Mouse (Mus musculus): ENCODE data around the gene Rbm19. TPM values are rescaled to one million over a fixed set of nuclear protein-coding genes. Genes with fewer than 3 reads are reported as not detected.

Rbm19 gene
- polyA plus RNA-seq, 1 experiment from 2014 or later = 28.4 TPM

DNA sequence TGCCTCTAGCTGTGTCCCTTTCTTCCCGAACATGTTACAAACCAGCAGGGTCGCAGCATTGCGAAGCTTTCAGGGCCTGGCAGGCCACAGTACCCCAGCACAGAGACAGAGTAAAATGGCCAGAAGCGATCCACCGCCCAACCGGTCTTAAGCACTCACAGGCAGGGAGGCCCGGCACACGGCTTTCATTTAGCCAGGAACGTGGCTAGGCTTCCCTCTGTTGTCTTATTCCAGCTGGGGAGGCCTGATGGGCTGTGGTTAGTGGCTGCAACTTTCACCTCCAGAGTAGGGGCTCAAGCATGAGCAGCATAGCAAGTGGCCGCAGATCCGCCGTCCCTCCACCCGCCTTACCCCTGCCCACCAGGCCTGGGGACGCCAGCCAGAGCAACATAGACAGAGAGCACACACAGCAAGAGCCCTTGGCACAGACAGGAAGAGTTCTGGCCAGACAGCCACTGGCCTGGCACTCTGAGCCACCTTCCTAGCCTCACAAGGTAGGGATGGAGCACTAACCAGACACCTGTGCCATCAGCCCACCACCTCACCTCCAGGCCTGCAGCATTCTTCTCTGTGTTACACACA is 73.8 kb downstream of the Rbm19 start:
- Histone ChIP-seq H3K27me3 (no peaks in the 10 kb centered on the region), H3K27ac (no peak overlapping the region), H3K9ac (no peak overlapping the region), H3K4me3 (no peak overlapping the region), H3K36me3 (peaks cover 28% of the 10 kb centered on the region), H3K4me1 (peaks cover 12% of the 10 kb centered on the region), H3K4me2 (no peak overlapping the region), H3K9me3 (no peaks in the 10 kb centered on the region)
- no peak for ATAC-seq (ENCODE audit: insufficient number of reproducible peaks, insufficient read depth, low FRiP score, low TSS enrichment, low read depth)
- 68% methylated on average over 14 of the region's 14 CpGs for WGBS

DNA sequence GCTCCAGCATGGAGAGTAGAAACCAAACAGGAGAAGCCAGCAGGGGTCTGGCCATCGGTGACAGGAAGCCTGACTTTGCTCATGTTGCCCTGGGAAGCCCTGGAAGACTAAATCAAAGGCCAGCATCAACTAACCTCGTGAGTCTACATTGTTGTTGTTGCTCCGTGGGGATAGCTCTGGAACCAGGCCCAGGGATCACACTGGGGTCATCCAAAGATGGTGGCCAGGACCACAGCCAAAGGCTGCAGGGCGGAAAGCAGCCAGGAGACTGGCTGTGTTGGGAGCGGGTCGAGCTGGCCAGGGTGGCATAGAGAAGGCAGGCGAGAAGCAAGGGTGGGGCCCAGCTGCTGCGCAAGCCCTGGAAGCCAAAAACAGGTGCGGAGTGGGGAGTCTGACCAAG is 75.4 kb downstream of the Rbm19 start:
- Histone ChIP-seq H3K4me2 (no peak overlapping the region), H3K36me3 (peaks cover 26% of the 10 kb centered on the region), H3K27me3 (no peaks in the 10 kb centered on the region), H3K4me3 (no peak overlapping the region), H3K27ac (no peak overlapping the region), H3K4me1 (peaks cover 18% of the 10 kb centered on the region), H3K9me3 (no peaks in the 10 kb centered on the region), H3K9ac (no peak overlapping the region)
- WGBS = 83% methylated on average over 9 of the region's 9 CpGs
- ATAC-seq (ENCODE audit: insufficient number of reproducible peaks, insufficient read depth, low FRiP score, low TSS enrichment, low read depth) = no peak

DNA sequence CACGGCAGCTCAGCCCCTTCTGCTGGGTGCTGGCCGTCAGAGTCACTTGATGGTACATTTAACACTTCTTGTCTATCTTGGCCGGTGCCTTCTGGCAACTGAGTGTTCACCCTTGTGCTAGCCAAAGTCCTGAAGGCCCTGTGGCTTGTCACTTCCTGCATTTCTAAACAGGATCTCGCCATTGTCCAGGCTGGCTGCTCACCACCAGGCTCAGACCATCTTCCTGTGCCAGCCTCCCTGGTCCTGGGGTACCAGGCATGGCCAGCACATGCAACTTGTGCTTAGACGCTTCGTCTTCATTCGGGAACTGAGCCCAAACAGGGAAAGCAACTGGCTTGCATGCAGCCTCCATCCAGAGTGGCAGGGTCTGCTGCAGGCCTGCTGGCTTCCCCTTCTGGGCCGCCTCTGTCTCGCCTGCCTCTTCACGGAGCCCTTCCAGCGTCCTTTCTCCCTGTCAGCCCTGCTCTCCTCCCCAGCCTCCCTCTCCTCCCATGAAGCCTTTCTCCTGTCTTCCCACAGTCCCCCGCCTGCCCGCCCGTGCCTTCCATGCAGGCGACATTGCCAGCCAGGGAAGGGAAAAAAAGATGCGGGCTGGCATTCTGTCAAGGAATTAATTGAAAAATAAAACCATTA is 78.2 kb downstream of the Rbm19 start:
- H3K4me1 ChIP-seq = peaks cover 19% of the 10 kb centered on the region
- H3K9me3 ChIP-seq = no peaks in the 10 kb centered on the region
- no peak overlapping the region for H3K4me2 ChIP-seq
- peaks cover 29% of the 10 kb centered on the region for H3K36me3 ChIP-seq
- peak overlapping the region; percentile 32; the same call in 1 of the 2 replicates for H3K9ac ChIP-seq
- H3K27ac ChIP-seq = peak overlapping the region; percentile 44; the same call in 1 of the 2 replicates
- H3K4me3 ChIP-seq = no peak overlapping the region
- ATAC-seq (ENCODE audit: insufficient number of reproducible peaks, insufficient read depth, low FRiP score, low TSS enrichment, low read depth) = no peak
- H3K27me3 ChIP-seq = no peaks in the 10 kb centered on the region
- 74% methylated on average over 16 of the region's 16 CpGs for WGBS

DNA sequence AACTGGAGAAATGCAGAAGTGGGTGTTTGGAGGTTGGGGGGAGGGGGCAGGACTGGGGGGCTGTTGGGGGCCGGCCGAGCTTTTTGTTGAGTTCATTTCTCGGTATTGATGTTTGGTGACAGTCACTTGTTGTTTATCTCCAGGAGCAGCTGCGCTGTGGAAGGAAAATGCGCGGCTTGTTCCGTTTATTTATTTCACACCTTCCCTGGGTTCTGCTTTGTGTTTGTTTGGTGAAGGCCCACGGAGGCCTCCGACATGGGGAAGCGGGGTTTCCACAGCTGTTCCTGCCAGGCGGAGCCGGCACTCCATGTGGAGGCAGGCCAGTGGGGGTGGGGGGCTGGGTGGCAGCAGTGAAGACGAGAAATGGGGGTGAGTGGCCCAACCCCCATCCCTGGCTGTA is 78.7 kb downstream of the Rbm19 start:
- no peaks in the 10 kb centered on the region for H3K9me3 ChIP-seq
- no peak overlapping the region for H3K4me2 ChIP-seq
- ATAC-seq (ENCODE audit: insufficient number of reproducible peaks, insufficient read depth, low FRiP score, low TSS enrichment, low read depth) = no peak
- no peak overlapping the region for H3K9ac ChIP-seq
- peaks cover 19% of the 10 kb centered on the region for H3K4me1 ChIP-seq
- no peak overlapping the region for H3K27ac ChIP-seq
- 51% methylated on average over 13 of the region's 13 CpGs for WGBS
- no peaks in the 10 kb centered on the region for H3K27me3 ChIP-seq
- H3K4me3 ChIP-seq = no peak overlapping the region
- peaks cover 34% of the 10 kb centered on the region for H3K36me3 ChIP-seq

DNA sequence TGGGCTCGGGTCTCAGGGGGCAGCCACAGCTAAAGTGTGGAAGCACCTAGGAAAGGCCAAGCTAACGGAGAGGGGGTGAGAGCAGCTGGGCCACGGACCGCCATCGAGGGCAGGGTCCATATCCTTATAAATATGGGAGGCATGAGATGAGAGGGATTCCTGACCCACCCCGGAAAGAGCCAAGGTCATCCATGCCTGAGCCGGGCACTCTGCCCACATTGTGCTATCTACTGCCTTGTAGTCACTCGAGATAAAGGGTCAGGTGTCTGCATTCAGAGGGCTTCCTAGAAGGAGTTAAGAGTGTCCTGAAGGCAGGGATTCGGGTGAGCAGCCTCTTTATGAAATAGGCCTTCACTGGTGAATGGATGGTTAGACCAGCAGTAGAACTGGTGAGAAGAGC is 80.6 kb downstream of the Rbm19 start:
- Histone ChIP-seq H3K4me2 (no peak overlapping the region), H3K9me3 (no peaks in the 10 kb centered on the region), H3K36me3 (peaks cover 34% of the 10 kb centered on the region), H3K27ac (no peak overlapping the region), H3K9ac (no peak overlapping the region), H3K4me3 (no peak overlapping the region), H3K4me1 (peaks cover 28% of the 10 kb centered on the region), H3K27me3 (no peaks in the 10 kb centered on the region)
- WGBS = 87% methylated on average over 9 of the region's 9 CpGs
- no peak for ATAC-seq (ENCODE audit: insufficient number of reproducible peaks, insufficient read depth, low FRiP score, low TSS enrichment, low read depth)

DNA sequence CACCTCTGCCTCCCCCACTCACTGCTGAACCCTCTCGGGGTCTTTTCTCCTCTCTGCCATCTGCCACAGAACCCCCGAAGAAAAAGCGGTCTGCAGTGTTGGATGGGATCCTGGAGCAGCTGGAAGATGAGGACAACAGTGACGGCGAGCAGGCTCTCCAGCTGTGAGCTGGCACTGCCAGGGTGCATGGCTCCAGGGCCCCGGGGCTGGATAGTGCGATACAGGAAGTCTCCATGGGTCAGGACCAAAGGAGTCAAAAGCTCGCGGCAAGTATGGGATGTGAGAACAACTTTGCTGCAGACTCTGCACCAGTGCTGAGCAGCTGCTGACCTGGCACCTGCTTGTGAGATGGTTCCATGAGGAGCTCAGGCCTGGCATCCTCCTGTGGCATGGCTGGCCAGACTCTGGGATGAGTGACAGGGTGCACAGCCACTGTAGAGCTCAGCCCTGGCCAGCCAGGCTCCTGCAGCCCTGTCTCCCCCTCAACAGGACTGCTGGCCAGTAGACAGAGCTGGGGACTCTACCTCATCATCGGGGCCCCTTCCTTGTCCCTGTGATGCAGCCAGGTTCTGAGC is 81.6 kb downstream of the Rbm19 start:
- WGBS = 90% methylated on average over 10 of the region's 10 CpGs
- ATAC-seq (ENCODE audit: insufficient number of reproducible peaks, insufficient read depth, low FRiP score, low TSS enrichment, low read depth) = no peak
- no peak overlapping the region for H3K4me3 ChIP-seq
- no peak overlapping the region for H3K9ac ChIP-seq
- no peaks in the 10 kb centered on the region for H3K27me3 ChIP-seq
- H3K27ac ChIP-seq = no peak overlapping the region
- no peaks in the 10 kb centered on the region for H3K9me3 ChIP-seq
- H3K4me2 ChIP-seq = no peak overlapping the region
- peaks cover 34% of the 10 kb centered on the region for H3K36me3 ChIP-seq
- peaks cover 32% of the 10 kb centered on the region for H3K4me1 ChIP-seq

- H3K4me2 ChIP-seq = no peak overlapping the region
- no peak overlapping the region for H3K4me3 ChIP-seq
- no peak overlapping the region for H3K27ac ChIP-seq
- no peaks in the 10 kb centered on the region for H3K27me3 ChIP-seq
- no peaks in the 10 kb centered on the region for H3K9me3 ChIP-seq
- no peak overlapping the region for H3K9ac ChIP-seq
- ATAC-seq (ENCODE audit: insufficient number of reproducible peaks, insufficient read depth, low FRiP score, low TSS enrichment, low read depth) = no peak
- peaks cover 24% of the 10 kb centered on the region for H3K36me3 ChIP-seq
- 89% methylated on average over 7 of the region's 7 CpGs for WGBS
- H3K4me1 ChIP-seq = peaks cover 22% of the 10 kb centered on the region
These were observed 83.6 kb downstream of the Rbm19 start for GRCm38 (mm10) chr5:120199865-120200264.

DNA sequence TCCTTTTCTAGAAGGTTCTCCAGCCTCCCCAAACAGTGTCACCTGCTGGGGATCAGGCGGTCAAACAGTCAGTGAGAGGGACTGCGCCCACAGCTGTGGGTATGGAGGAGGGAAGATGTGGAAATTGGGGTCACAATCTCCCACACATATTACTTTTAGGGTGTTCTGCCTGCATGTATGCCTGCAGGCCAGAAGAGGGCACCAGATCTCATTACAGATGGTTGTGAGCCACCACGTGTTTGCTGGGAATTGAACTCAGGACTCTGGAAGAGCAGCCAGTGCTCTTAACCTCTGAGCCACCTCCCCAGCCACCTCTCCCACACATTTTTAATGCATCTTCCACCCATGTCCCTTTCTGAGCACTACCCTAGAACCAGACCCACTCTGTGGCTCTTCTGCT is 88.1 kb downstream of the Rbm19 start:
- WGBS = 77% methylated on average over 3 of the region's 3 CpGs
- Histone ChIP-seq H3K4me3 (no peak overlapping the region), H3K4me1 (peaks cover 16% of the 10 kb centered on the region; the same call in 1 of the 2 replicates), H3K9me3 (no peaks in the 10 kb centered on the region), H3K36me3 (peaks cover 9% of the 10 kb centered on the region), H3K27me3 (peaks cover 24% of the 10 kb centered on the region), H3K4me2 (no peak overlapping the region), H3K9ac (no peak overlapping the region), H3K27ac (no peak overlapping the region)
- no peak for ATAC-seq (ENCODE audit: insufficient number of reproducible peaks, insufficient read depth, low FRiP score, low TSS enrichment, low read depth)

- Histone ChIP-seq H3K9ac (no peak overlapping the region), H3K4me1 (peaks cover 18% of the 10 kb centered on the region), H3K27ac (no peak overlapping the region), H3K4me3 (no peak overlapping the region), H3K4me2 (no peak overlapping the region), H3K9me3 (no peaks in the 10 kb centered on the region), H3K36me3 (no peaks in the 10 kb centered on the region), H3K27me3 (peaks cover 42% of the 10 kb centered on the region)
- 60% methylated on average over 12 of the region's 12 CpGs for WGBS
- ATAC-seq (ENCODE audit: insufficient number of reproducible peaks, insufficient read depth, low FRiP score, low TSS enrichment, low read depth) = no peak
These were observed 90.2 kb downstream of the Rbm19 start for GRCm38 (mm10) chr5:120206313-120206943.

DNA sequence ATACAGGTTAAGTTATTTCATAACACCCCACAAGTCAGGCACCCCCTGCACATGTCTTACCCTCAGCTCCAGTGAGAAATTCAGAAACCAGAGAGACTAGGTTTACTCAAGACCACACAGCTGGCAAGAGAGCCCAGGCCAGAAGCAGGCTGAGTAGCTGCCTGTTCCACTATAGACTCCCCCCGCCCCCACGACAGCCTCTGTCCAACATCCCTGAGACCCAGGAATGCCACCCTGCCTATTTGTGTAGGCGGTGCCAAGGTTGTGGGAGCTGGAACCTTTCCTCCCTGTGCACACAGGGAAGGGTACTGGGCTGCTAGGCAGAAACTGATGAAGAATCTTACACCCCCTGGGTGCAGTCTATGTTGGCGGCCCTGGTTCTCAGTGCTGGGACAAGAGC is 91.2 kb downstream of the Rbm19 start:
- H3K9ac ChIP-seq = no peak overlapping the region
- ATAC-seq (ENCODE audit: insufficient number of reproducible peaks, insufficient read depth, low FRiP score, low TSS enrichment, low read depth) = no peak
- H3K27ac ChIP-seq = no peak overlapping the region
- peaks cover 45% of the 10 kb centered on the region for H3K27me3 ChIP-seq
- no peak overlapping the region for H3K4me2 ChIP-seq
- H3K36me3 ChIP-seq = no peaks in the 10 kb centered on the region
- H3K4me1 ChIP-seq = peaks cover 15% of the 10 kb centered on the region
- no peaks in the 10 kb centered on the region for H3K9me3 ChIP-seq
- H3K4me3 ChIP-seq = no peak overlapping the region
- 60% methylated on average over 4 of the region's 4 CpGs for WGBS

GRCm38 (mm10) chr5:120210668-120211067 is 94.4 kb downstream of the Rbm19 start:
- peak overlapping the region; percentile 26 for H3K4me3 ChIP-seq
- H3K27me3 ChIP-seq = peaks cover 51% of the 10 kb centered on the region
- WGBS = 3% methylated on average over 11 of the region's 11 CpGs
- H3K4me1 ChIP-seq = peaks cover 15% of the 10 kb centered on the region
- peak overlapping the region; percentile 60 for H3K4me2 ChIP-seq
- no peaks in the 10 kb centered on the region for H3K36me3 ChIP-seq
- no peak overlapping the region for H3K27ac ChIP-seq
- ATAC-seq (ENCODE audit: insufficient number of reproducible peaks, insufficient read depth, low FRiP score, low TSS enrichment, low read depth) = no peak
- peak overlapping the region; percentile 46; the same call in 1 of the 2 replicates for H3K9ac ChIP-seq
- no peaks in the 10 kb centered on the region for H3K9me3 ChIP-seq

DNA sequence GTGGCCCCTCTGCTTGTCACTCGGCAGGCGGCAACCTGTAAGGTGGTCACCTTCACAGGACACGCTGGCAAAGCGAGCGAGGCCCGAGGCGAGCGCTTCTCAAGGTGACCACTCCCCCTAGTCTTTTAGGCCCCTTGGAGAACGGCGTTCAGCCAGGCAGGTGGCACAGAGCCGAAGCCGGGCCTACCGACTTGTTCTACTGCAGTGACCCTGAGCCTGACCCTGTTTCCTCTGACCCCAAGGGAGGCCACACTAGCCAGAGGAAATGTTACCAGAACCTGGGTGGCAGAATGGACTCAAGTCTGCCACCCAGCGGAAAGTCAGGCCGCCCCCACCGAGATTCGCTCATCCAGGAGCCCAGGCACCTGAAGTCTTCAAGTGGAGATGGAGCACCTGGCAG is 94.9 kb downstream of the Rbm19 start:
- H3K4me2 ChIP-seq = peak overlapping the region; percentile 60
- H3K36me3 ChIP-seq = no peaks in the 10 kb centered on the region
- peak overlapping the region; percentile 46; the same call in 1 of the 2 replicates for H3K9ac ChIP-seq
- peak overlapping the region; percentile 26 for H3K4me3 ChIP-seq
- H3K4me1 ChIP-seq = peaks cover 15% of the 10 kb centered on the region
- H3K27ac ChIP-seq = no peak overlapping the region
- H3K27me3 ChIP-seq = peaks cover 51% of the 10 kb centered on the region
- 3% methylated on average over 17 of the region's 17 CpGs for WGBS
- H3K9me3 ChIP-seq = no peaks in the 10 kb centered on the region
- ATAC-seq (ENCODE audit: insufficient number of reproducible peaks, insufficient read depth, low FRiP score, low TSS enrichment, low read depth) = no peak
